Mouse (Mus musculus) olfactory bulb, adult 2 months (tissue): ENCODE measurements around the gene Hecw2.

Source experiments
- CTCF ChIP-seq: fragments of 200-500 bp; IDR thresholded peaks from 2 replicates; pipeline ENCODE4 v1.5.1; 2012; ENCODE audit warnings: low read depth, mild to moderate bottlenecking, low read length, moderate library complexity; ENCODE audit not compliant: insufficient read depth
- POLR2A ChIP-seq: fragments of 200-500 bp; IDR thresholded peaks from 2 replicates; pipeline ENCODE4 v1.6.1; 2012; ENCODE audit warnings: mild to moderate bottlenecking, low read depth, low read length, moderate library complexity; ENCODE audit not compliant: insufficient read depth

DNA sequence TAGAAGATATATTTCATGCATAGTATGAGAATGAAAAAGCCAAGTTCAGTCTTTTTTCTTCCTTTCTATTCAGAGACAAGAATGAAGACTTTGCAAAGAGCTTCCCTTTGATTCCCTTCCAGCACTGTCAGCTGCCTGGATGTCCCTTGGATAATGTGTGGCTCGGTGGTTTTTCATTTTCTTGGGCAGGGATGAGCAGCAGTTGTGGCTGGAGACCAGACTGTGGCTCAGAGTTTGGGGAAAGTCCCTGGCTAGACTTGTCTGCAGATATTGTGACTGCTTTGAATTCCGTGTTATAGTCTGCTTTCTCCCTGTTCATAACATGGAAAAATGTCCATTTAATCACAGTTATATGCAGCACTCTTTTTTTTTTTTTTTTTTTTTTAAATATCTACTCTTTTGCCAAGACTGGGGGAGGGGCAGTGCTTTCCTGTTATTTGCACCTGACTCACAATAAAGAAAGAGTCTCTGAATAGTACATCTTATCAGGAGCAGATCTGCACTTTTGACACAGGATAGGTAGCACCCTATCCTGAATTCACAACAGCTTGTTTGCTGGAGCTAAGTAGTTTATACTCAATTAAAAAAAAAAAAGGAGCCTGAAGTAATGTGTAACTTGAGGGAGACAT, 380.8 kb downstream of the Hecw2 start:
- no peak for TF ChIP-seq POLR2A
- TF ChIP-seq CTCF, result no peak
